Mouse (Mus musculus) embryonic facial prominence, embryonic 10.5 days (tissue): ENCODE results near the gene Tmem63a. TPM values are rescaled to one million over a fixed set of nuclear protein-coding genes. Genes with fewer than 3 reads are reported as not detected.

Experiments used
- DNase-seq: peaks from one replicate; pipeline ENCODE4 v3.0.0-alpha.2; 2017; ENCODE audit warnings: low spot score
- H3K27ac ChIP-seq: fragments of 300-500 bp; sonication (generic); replicated peaks from 2 replicates; pipeline ENCODE4 v1.5.1; 2016; ENCODE audit warnings: mild to moderate bottlenecking
- H3K27me3 ChIP-seq: fragments of 300-500 bp; sonication (generic); replicated peaks from 2 replicates; pipeline ENCODE4 v1.6.1; 2016; ENCODE audit warnings: low read depth, mild to moderate bottlenecking; ENCODE audit not compliant: poor library complexity, severe bottlenecking
- H3K36me3 ChIP-seq: fragments of 300-500 bp; sonication (generic); replicated peaks from 2 replicates; pipeline ENCODE4 v1.6.1; 2016; ENCODE audit warnings: mild to moderate bottlenecking, moderate library complexity
- H3K4me1 ChIP-seq: fragments of 300-500 bp; sonication (generic); 2 replicates; pipeline ENCODE4 v1.6.1; 2016
- H3K4me3 ChIP-seq: fragments of 300-500 bp; sonication (generic); 2 replicates; pipeline ENCODE4 v1.5.1; 2016; ENCODE audit warnings: mild to moderate bottlenecking, moderate library complexity
- H3K9me3 ChIP-seq: fragments of 300-500 bp; sonication (generic); 2 replicates; pipeline ENCODE4 v1.6.1; 2016; ENCODE audit warnings: mild to moderate bottlenecking
- WGBS: fragments of 180-500 bp; shearing (Covaris S2); methylation state at CpG from one replicate; pipeline ENCODE4 v1.1.7; 2016; 5-methylcytosine and 5-hydroxymethylcytosine counted together
- polyA plus RNA-seq: library from polyadenylated mRNA; unstranded; fragments of >200 nt; fragmentation: Nextera tagmentation; extraction: Ambion mirVana; gene quantifications from 2 replicates; pipeline ENCODE4 v1.2.1, GENCODE M21; 2016

Tmem63a gene
- polyA plus RNA-seq, 1 experiment from 2014 or later = 4.3 TPM

- Histone ChIP-seq H3K27ac (no peak overlapping the region), H3K4me3 (no peak overlapping the region), H3K27me3 (no peaks in the 10 kb centered on the region; the same call in 1 of the 2 replicates), H3K36me3 (no peaks in the 10 kb centered on the region), H3K4me1 (peaks cover 25% of the 10 kb centered on the region), H3K9me3 (no peaks in the 10 kb centered on the region)
- DNase-seq = no peak
- WGBS = 89% methylated on average over 6 of the region's 6 CpGs
Observed at GRCm38 (mm10) chr1:180952085-180952746, 10.1 kb downstream of the Tmem63a start.

GRCm38 (mm10) chr1:180952808-180953207, 10.7 kb downstream of the Tmem63a start:
- Histone ChIP-seq H3K4me3 (no peak overlapping the region), H3K36me3 (no peaks in the 10 kb centered on the region), H3K4me1 (peaks cover 25% of the 10 kb centered on the region), H3K27ac (no peak overlapping the region), H3K27me3 (no peaks in the 10 kb centered on the region; the same call in 1 of the 2 replicates), H3K9me3 (no peaks in the 10 kb centered on the region)
- 94% methylated on average over 5 of the region's 5 CpGs for WGBS
- DNase-seq = no peak

- Histone ChIP-seq H3K9me3 (no peaks in the 10 kb centered on the region), H3K27me3 (no peaks in the 10 kb centered on the region), H3K4me3 (no peak overlapping the region), H3K4me1 (peaks cover 16% of the 10 kb centered on the region), H3K27ac (no peak overlapping the region), H3K36me3 (no peaks in the 10 kb centered on the region)
- 92% methylated on average over 8 of the region's 8 CpGs for WGBS
- DNase-seq = no peak
Observed at GRCm38 (mm10) chr1:180956401-180956800, 14.3 kb downstream of the Tmem63a start.

- Histone ChIP-seq H3K27ac (no peak overlapping the region), H3K4me1 (peaks cover 16% of the 10 kb centered on the region), H3K36me3 (no peaks in the 10 kb centered on the region), H3K9me3 (no peaks in the 10 kb centered on the region), H3K27me3 (no peaks in the 10 kb centered on the region), H3K4me3 (no peak overlapping the region)
- WGBS = 82% methylated on average over 8 of the region's 8 CpGs
- no peak for DNase-seq
Observed at GRCm38 (mm10) chr1:180956973-180957381, 14.8 kb downstream of the Tmem63a start.

GRCm38 (mm10) chr1:180957989-180958388, 15.8 kb downstream of the Tmem63a start:
- Histone ChIP-seq H3K27me3 (no peaks in the 10 kb centered on the region), H3K4me1 (peaks cover 16% of the 10 kb centered on the region), H3K4me3 (no peak overlapping the region), H3K27ac (no peak overlapping the region), H3K36me3 (no peaks in the 10 kb centered on the region), H3K9me3 (no peaks in the 10 kb centered on the region)
- DNase-seq = no peak
- 79% methylated on average over 3 of the region's 3 CpGs for WGBS

- no peak for DNase-seq
- H3K27ac ChIP-seq = no peak overlapping the region
- no peaks in the 10 kb centered on the region for H3K9me3 ChIP-seq
- H3K4me3 ChIP-seq = no peak overlapping the region
- H3K27me3 ChIP-seq = no peaks in the 10 kb centered on the region
- H3K4me1 ChIP-seq = peaks cover 12% of the 10 kb centered on the region
- WGBS = 59% methylated on average over 3 of the region's 3 CpGs
- H3K36me3 ChIP-seq = no peaks in the 10 kb centered on the region
Observed at GRCm38 (mm10) chr1:180958797-180959196, 16.7 kb downstream of the Tmem63a start.

- Histone ChIP-seq H3K36me3 (no peaks in the 10 kb centered on the region), H3K4me3 (no peak overlapping the region), H3K4me1 (0 out of 2 replicates have a peak, but pooled peaks cover 4% of the 10 kb centered on the region), H3K9me3 (no peaks in the 10 kb centered on the region), H3K27ac (no peak overlapping the region), H3K27me3 (no peaks in the 10 kb centered on the region)
- WGBS = 86% methylated on average over 3 of the region's 3 CpGs
- no peak for DNase-seq
Observed at GRCm38 (mm10) chr1:180965786-180966185, 23.6 kb downstream of the Tmem63a start.

GRCm38 (mm10) chr1:180966542-180966941, 24.4 kb downstream of the Tmem63a start:
- no peaks in the 10 kb centered on the region for H3K36me3 ChIP-seq
- no peaks in the 10 kb centered on the region for H3K27me3 ChIP-seq
- H3K27ac ChIP-seq = no peak overlapping the region
- H3K4me1 ChIP-seq = 0 out of 2 replicates have a peak, but pooled peaks cover 4% of the 10 kb centered on the region
- H3K9me3 ChIP-seq = no peaks in the 10 kb centered on the region
- H3K4me3 ChIP-seq = no peak overlapping the region
- WGBS = 60% methylated on average over 3 of the region's 3 CpGs
- no peak for DNase-seq

- no peak for DNase-seq
- Histone ChIP-seq H3K36me3 (no peaks in the 10 kb centered on the region), H3K27ac (no peak overlapping the region), H3K9me3 (no peaks in the 10 kb centered on the region), H3K4me3 (no peak overlapping the region), H3K27me3 (no peaks in the 10 kb centered on the region), H3K4me1 (0 out of 2 replicates have a peak, but pooled peaks cover 4% of the 10 kb centered on the region)
- WGBS = 89% methylated on average over 7 of the region's 7 CpGs
Observed at GRCm38 (mm10) chr1:180967261-180967660, 25.1 kb downstream of the Tmem63a start.

- H3K36me3 ChIP-seq = no peaks in the 10 kb centered on the region
- H3K9me3 ChIP-seq = no peaks in the 10 kb centered on the region
- H3K4me3 ChIP-seq = no peak overlapping the region
- WGBS = 69% methylated on average over 10 of the region's 11 CpGs
- no peaks in the 10 kb centered on the region for H3K4me1 ChIP-seq
- DNase-seq = no peak
- no peaks in the 10 kb centered on the region for H3K27me3 ChIP-seq
- H3K27ac ChIP-seq = no peak overlapping the region
Observed at GRCm38 (mm10) chr1:180972941-180973340, 30.8 kb downstream of the Tmem63a start.

GRCm38 (mm10) chr1:180974126-180974746, 32.1 kb downstream of the Tmem63a start:
- Histone ChIP-seq H3K4me1 (no peaks in the 10 kb centered on the region), H3K27ac (no peak overlapping the region), H3K36me3 (no peaks in the 10 kb centered on the region), H3K4me3 (no peak overlapping the region), H3K9me3 (no peaks in the 10 kb centered on the region), H3K27me3 (no peaks in the 10 kb centered on the region)
- peak; percentile 55 for DNase-seq
- WGBS = 63% methylated on average over 14 of the region's 14 CpGs

GRCm38 (mm10) chr1:180976110-180976679, 34.1 kb downstream of the Tmem63a start:
- no peaks in the 10 kb centered on the region for H3K36me3 ChIP-seq
- no peaks in the 10 kb centered on the region for H3K27me3 ChIP-seq
- no peak for DNase-seq
- H3K9me3 ChIP-seq = no peaks in the 10 kb centered on the region
- H3K27ac ChIP-seq = no peak overlapping the region
- no peak overlapping the region for H3K4me3 ChIP-seq
- WGBS = 65% methylated on average over 4 of the region's 4 CpGs
- H3K4me1 ChIP-seq = no peaks in the 10 kb centered on the region
